Mouse (Mus musculus) E14TG2a.4 (cell line): Measurements from ENCODE around the gene Pex13.

Experiments used
- CTCF ChIP-seq: conservative IDR thresholded peaks from 2 replicates; pipeline ENCODE4 v1.5.1; 2014; ENCODE audit warnings: low read length
- POU5F1 ChIP-seq: IDR thresholded peaks from 2 replicates; pipeline ENCODE4 v1.6.1; 2014; ENCODE audit warnings: low read length, borderline replicate concordance

- no peak for TF ChIP-seq CTCF
- TF ChIP-seq POU5F1 = no peak
Observed at GRCm38 (mm10) chr11:23693286-23693685, 27.5 kb upstream of the Pex13 start.
